Mouse (Mus musculus) gastrocnemius, postnatal 36 days (tissue): Measurements from ENCODE around the gene Pink1. TPM values are rescaled to one million over a fixed set of nuclear protein-coding genes. Genes with fewer than 3 reads are reported as not detected.
A peak's percentile ranks its signal among the peaks of the same experiment; 100 is the strongest.
"Not testable (repeated sequence)": the region's sequence is repeated elsewhere in the genome, so short reads cannot be mapped to it uniquely, and the experiment has no call there.

ENCODE experiments used
- DNase-seq, 2 experiments: peaks; one replicate each; pipeline ENCODE4 v3.0.0; 2022
- intact Hi-C: fragments of 180-260 bp; cut with DNase I; formaldehyde crosslinking; loops from one replicate; pipeline ENCODE4 v1.15.1; 2025
- total RNA-seq, 2 experiments: library from RNA; stranded (reverse); gene quantifications; 2 replicates each; pipeline ENCODE4 v1.2.3; 2021

Gene Pink1
- total RNA-seq, 2 experiments from 2014 or later: 452 to 656 TPM

GRCm38 (mm10) chr4:138343341-138343837 lies 17.3 kb upstream of the Pink1 start:
- intact Hi-C loops: no loop called here
- DNase-seq: no peak

GRCm38 (mm10) chr4:138342778-138343177 lies 16.7 kb upstream of the Pink1 start:
- intact Hi-C loops: no loop called here
- DNase-seq: no peak

- DNase-seq: no peak
- intact Hi-C loops: no loop called here
Measured at GRCm38 (mm10) chr4:138342048-138342447, 15.9 kb upstream of the Pink1 start.

- no peak for DNase-seq
- intact Hi-C loops: no loop called here
Measured at GRCm38 (mm10) chr4:138341393-138341792, 15.3 kb upstream of the Pink1 start.

- peak in 1 of 2 experiments; percentile 36 for DNase-seq
- intact Hi-C loops: no loop called here
Measured at GRCm38 (mm10) chr4:138339963-138340362, 13.9 kb upstream of the Pink1 start.

- no peak for DNase-seq
- intact Hi-C loops: no loop called here
Measured at GRCm38 (mm10) chr4:138337341-138337740, 11.2 kb upstream of the Pink1 start.

- no peak for DNase-seq
- intact Hi-C loops: no loop called here
Measured at GRCm38 (mm10) chr4:138336876-138337275, 10.8 kb upstream of the Pink1 start.

GRCm38 (mm10) chr4:138335648-138336047 lies 9.5 kb upstream of the Pink1 start:
- DNase-seq: no peak

GRCm38 (mm10) chr4:138335036-138335435 lies 8.9 kb upstream of the Pink1 start:
- no peak for DNase-seq
- intact Hi-C loops: no loop called here

More at GRCm38 (mm10) chr4:138335648-138336047, 9.5 kb upstream of the Pink1 start:
- intact Hi-C loops: no loop called here

- intact Hi-C loops: no loop called here
- no peak for DNase-seq
Measured at GRCm38 (mm10) chr4:138333135-138333534, 7.0 kb upstream of the Pink1 start.

- intact Hi-C loops: no loop called here
- DNase-seq: peak in 1 of 2 experiments; percentile 47
Measured at GRCm38 (mm10) chr4:138331647-138332046, 5.5 kb upstream of the Pink1 start.

GRCm38 (mm10) chr4:138330264-138330671 lies 4.2 kb upstream of the Pink1 start:
- intact Hi-C loops: no loop called here
- no peak for DNase-seq

GRCm38 (mm10) chr4:138327891-138328470 lies 1.9 kb upstream of the Pink1 start:
- DNase-seq: no peak
- intact Hi-C loops: loop anchor here (2.0 kb wide), 2 partner anchors 45 to 51 kb away; no protein-coding TSS in a partner anchor

GRCm38 (mm10) chr4:138327155-138327554 lies 1.0 kb upstream of the Pink1 start:
- not testable (repeated sequence) for DNase-seq
- intact Hi-C loops: loop anchor here (2.0 kb wide), 1 partner anchor 52 kb away; no protein-coding TSS in a partner anchor

- peak; percentile 98 for DNase-seq
- intact Hi-C loops: loop anchor here (2.0 kb wide), 1 partner anchor 53 kb away; no protein-coding TSS in a partner anchor
Measured at GRCm38 (mm10) chr4:138325466-138326076, 536 bp downstream of the Pink1 start.

- DNase-seq: no peak
- intact Hi-C loops: no loop called here
Measured at GRCm38 (mm10) chr4:138324451-138324850, 1.7 kb downstream of the Pink1 start.

- intact Hi-C loops: no loop called here
- no peak for DNase-seq
Measured at GRCm38 (mm10) chr4:138323753-138324152, 2.4 kb downstream of the Pink1 start.

- DNase-seq: no peak
- intact Hi-C loops: no loop called here
Measured at GRCm38 (mm10) chr4:138322692-138323091, 3.4 kb downstream of the Pink1 start.

GRCm38 (mm10) chr4:138321488-138321887 lies 4.6 kb downstream of the Pink1 start:
- intact Hi-C loops: no loop called here
- no peak for DNase-seq

GRCm38 (mm10) chr4:138320711-138321110 lies 5.4 kb downstream of the Pink1 start:
- intact Hi-C loops: no loop called here

GRCm38 (mm10) chr4:138319508-138319907 lies 6.6 kb downstream of the Pink1 start:
- peak; percentile 68 to 86 for DNase-seq
- intact Hi-C loops: loop anchor here (5.0 kb wide), 2 partner anchors 63 to 108 kb away; no protein-coding TSS in a partner anchor

More at GRCm38 (mm10) chr4:138320711-138321110, 5.4 kb downstream of the Pink1 start:
- DNase-seq: no peak
